Mouse (Mus musculus) heart, adult 2 months (tissue): Measurements from ENCODE around the gene Tnni3k.

Source experiments
- CTCF ChIP-seq: fragments of 200-600 bp; IDR thresholded peaks from 2 replicates; pipeline ENCODE4 v1.8.1; 2022; ENCODE audit warnings: antibody characterized with exemption, mild to moderate bottlenecking, moderate library complexity
- EP300 ChIP-seq: fragments of 200-500 bp; IDR thresholded peaks from 2 replicates; pipeline ENCODE4 v1.6.1; 2011; ENCODE audit warnings: low read depth, low read length, control low read depth; ENCODE audit not compliant: insufficient read depth

DNA sequence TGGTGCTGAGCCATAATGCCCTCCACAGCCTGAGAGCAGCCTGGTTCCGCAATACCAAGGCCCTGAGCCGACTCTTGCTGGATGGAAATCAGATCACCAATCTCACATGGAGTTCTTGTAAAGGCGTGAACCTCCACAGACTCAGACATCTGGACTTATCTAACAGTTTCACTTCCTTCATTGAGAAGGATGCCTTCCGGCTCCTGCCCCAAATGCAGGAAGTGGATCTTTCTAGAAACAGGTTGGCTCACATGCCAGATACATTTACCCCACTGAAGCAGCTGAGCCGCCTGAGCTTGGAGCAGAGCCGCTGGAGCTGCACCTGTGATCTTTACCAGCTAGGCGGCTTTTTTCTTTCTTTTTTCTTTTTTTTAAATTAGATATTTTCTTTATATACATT lies 213.0 kb downstream of the Tnni3k start:
- TF ChIP-seq CTCF (no peak), EP300 (no peak)
